ENCODE assay signal across 27 mouse cellular contexts in genomic region chr1:8173196-8173595, GRCm38 (mm10).
"Had no signal": no experiment of that assay in that cellular context is flagged by ENCODE, and none has a peak within 500 bp of the region (broad histone marks: within the 10 kb centered on the region; RNA-seq: fewer than 3 reads in every experiment).

No protein-coding gene starts in this region.

- H3K4me2 ChIP-seq: embryonic facial prominence, embryonic 12.5 days; embryonic facial prominence, embryonic 13.5 days; embryonic facial prominence, embryonic 15.5 days; forebrain, embryonic 12.5 days; forebrain, embryonic 13.5 days; forebrain, embryonic 15.5 days had no signal

- H3K27me3 ChIP-seq: embryonic facial prominence, embryonic 12.5 days; embryonic facial prominence, embryonic 13.5 days; embryonic facial prominence, embryonic 15.5 days; forebrain, embryonic 12.5 days; forebrain, embryonic 13.5 days; forebrain, embryonic 15.5 days had no signal

- H3K36me3 ChIP-seq: embryonic facial prominence, embryonic 10.5 days; embryonic facial prominence, embryonic 12.5 days; embryonic facial prominence, embryonic 13.5 days; embryonic facial prominence, embryonic 15.5 days; forebrain, embryonic 10.5 days; forebrain, embryonic 12.5 days; forebrain, embryonic 15.5 days had no signal

- H3K4me1 ChIP-seq: embryonic facial prominence, embryonic 10.5 days; embryonic facial prominence, embryonic 12.5 days; embryonic facial prominence, embryonic 13.5 days; embryonic facial prominence, embryonic 15.5 days; forebrain, embryonic 10.5 days; forebrain, embryonic 12.5 days; forebrain, embryonic 13.5 days; forebrain, embryonic 15.5 days had no signal

- H3K27ac ChIP-seq: embryonic facial prominence, embryonic 10.5 days; embryonic facial prominence, embryonic 12.5 days; embryonic facial prominence, embryonic 13.5 days; embryonic facial prominence, embryonic 15.5 days; forebrain, embryonic 10.5 days; forebrain, embryonic 12.5 days; forebrain, embryonic 13.5 days; forebrain, embryonic 15.5 days; gastrocnemius, adult 2 months; heart, adult 2 months had no signal

- H3K9ac ChIP-seq: embryonic facial prominence, embryonic 12.5 days; embryonic facial prominence, embryonic 13.5 days; embryonic facial prominence, embryonic 15.5 days; forebrain, embryonic 12.5 days; forebrain, embryonic 13.5 days; forebrain, embryonic 15.5 days; forebrain, postnatal 0 days had no signal

- ATAC-seq: forebrain, embryonic 13.5 days; forebrain, embryonic 14.5 days; forebrain, embryonic 15.5 days; forebrain, embryonic 16.5 days; forebrain, postnatal 0 days had no signal

- DNase-seq: cerebellum, adult 9-10 months; cerebellum, adult 9-11 months; cerebellum, postnatal 10 days; cerebellum, postnatal 14 days; cerebellum, postnatal 25 days; cerebellum, postnatal 36 days; embryo, embryonic 11 days; forebrain, postnatal 0 days; gastrocnemius, adult 2 months; gastrocnemius, postnatal 10 days; gastrocnemius, postnatal 14 days; gastrocnemius, postnatal 25 days; gastrocnemius, postnatal 36 days; heart, adult 11 months; heart, adult 18-20 months; heart, adult 2 months had no signal

- H3K9me3 ChIP-seq: embryonic facial prominence, embryonic 12.5 days; embryonic facial prominence, embryonic 13.5 days; embryonic facial prominence, embryonic 15.5 days; forebrain, embryonic 12.5 days; forebrain, embryonic 13.5 days; forebrain, embryonic 15.5 days had no signal

- H3K4me3 ChIP-seq: embryonic facial prominence, embryonic 10.5 days; embryonic facial prominence, embryonic 12.5 days; embryonic facial prominence, embryonic 13.5 days; embryonic facial prominence, embryonic 15.5 days; erythroblast, embryonic 14.5 days; forebrain, embryonic 10.5 days; forebrain, embryonic 12.5 days; forebrain, embryonic 13.5 days; forebrain, embryonic 15.5 days; gastrocnemius, adult 2 months; heart, adult 2 months had no signal
